Mouse (Mus musculus) midbrain, embryonic 14.5 days (tissue): ENCODE data around the gene Baiap2l1. TPM values are rescaled to one million over a fixed set of nuclear protein-coding genes. Genes with fewer than 3 reads are reported as not detected.

Experiments used
- ATAC-seq: fragments of 200-750 bp; cut with Nextera tagmentation; 2 replicates; pipeline ENCODE4 v1.8.0; 2017; ENCODE audit warnings: moderate number of reproducible peaks, moderate library complexity; ENCODE audit not compliant: low FRiP score, low TSS enrichment
- DNase-seq: peaks from one replicate; pipeline ENCODE4 v3.0.0-alpha.2; 2015
- H3K27ac ChIP-seq: fragments of 300-500 bp; sonication (generic); replicated peaks from 2 replicates; pipeline ENCODE4 v1.5.1; 2014; ENCODE audit warnings: mild to moderate bottlenecking, low read depth, low read length, moderate library complexity
- H3K27me3 ChIP-seq: fragments of 300-500 bp; sonication (generic); 2 replicates; pipeline ENCODE4 v1.6.1; 2014; ENCODE audit warnings: low read length, control low read depth, mixed read lengths; ENCODE audit not compliant: control insufficient read depth, insufficient read depth
- H3K36me3 ChIP-seq: fragments of 300-500 bp; sonication (generic); 2 replicates; pipeline ENCODE4 v1.6.1; 2014; ENCODE audit warnings: low read length, control low read depth; ENCODE audit not compliant: control insufficient read depth, insufficient read depth
- H3K4me1 ChIP-seq: fragments of 300-500 bp; sonication (generic); 2 replicates; pipeline ENCODE4 v1.6.1; 2014; ENCODE audit warnings: mild to moderate bottlenecking, antibody characterized with exemption, low read length, control low read depth; ENCODE audit not compliant: control insufficient read depth, insufficient read depth
- H3K4me2 ChIP-seq: fragments of 300-500 bp; sonication (generic); 2 replicates; pipeline ENCODE4 v1.6.1; 2014; ENCODE audit warnings: mild to moderate bottlenecking, low read length, moderate library complexity
- H3K4me3 ChIP-seq: fragments of 300-500 bp; sonication (generic); replicated peaks from 2 replicates; pipeline ENCODE4 v1.5.1; 2014; ENCODE audit warnings: low read depth, low read length
- H3K9ac ChIP-seq: fragments of 300-500 bp; sonication (generic); replicated peaks from 2 replicates; pipeline ENCODE4 v1.6.1; 2014; ENCODE audit warnings: mild to moderate bottlenecking, low read length, moderate library complexity
- H3K9me3 ChIP-seq: fragments of 300-500 bp; sonication (generic); 2 replicates; pipeline ENCODE4 v1.6.1; 2016; ENCODE audit warnings: low read length, control low read depth, mixed read lengths; ENCODE audit not compliant: control insufficient read depth
- WGBS: fragments of 180-500 bp; shearing (Covaris S2); extraction: QIAGEN DNeasy Blood & Tissue Kit; methylation state at CpG from one replicate; pipeline ENCODE4 v1.1.7; 2014; 5-methylcytosine and 5-hydroxymethylcytosine counted together
- polyA plus RNA-seq: library from polyadenylated mRNA; unstranded; fragments of >200 nt; fragmentation: Nextera tagmentation; extraction: Ambion mirVana; gene quantifications from 2 replicates; pipeline ENCODE4 v1.2.1, GENCODE M21; 2014

Baiap2l1 gene
- polyA plus RNA-seq, 1 experiment from 2014 or later, result 1.1 TPM

GRCm38 (mm10) chr5:144271772-144272171 lies 86.1 kb downstream of the Baiap2l1 start:
- no peak overlapping the region for H3K4me2 ChIP-seq
- no peak for DNase-seq
- H3K4me3 ChIP-seq, result no peak overlapping the region
- H3K27me3 ChIP-seq, result no peaks in the 10 kb centered on the region
- H3K27ac ChIP-seq, result no peak overlapping the region
- H3K9ac ChIP-seq, result no peak overlapping the region
- H3K9me3 ChIP-seq, result no peaks in the 10 kb centered on the region
- no peaks in the 10 kb centered on the region for H3K4me1 ChIP-seq
- peaks cover 9% of the 10 kb centered on the region for H3K36me3 ChIP-seq
- no peak for ATAC-seq
- WGBS, result 83% methylated on average over 5 of the region's 5 CpGs

- 83% methylated on average over 3 of the region's 3 CpGs for WGBS
- no peak overlapping the region for H3K9ac ChIP-seq
- H3K9me3 ChIP-seq, result no peaks in the 10 kb centered on the region
- no peak for DNase-seq
- no peak overlapping the region for H3K4me2 ChIP-seq
- H3K27ac ChIP-seq, result no peak overlapping the region
- ATAC-seq, result no peak
- peaks cover 16% of the 10 kb centered on the region for H3K36me3 ChIP-seq
- H3K4me1 ChIP-seq, result no peaks in the 10 kb centered on the region
- no peaks in the 10 kb centered on the region for H3K27me3 ChIP-seq
- H3K4me3 ChIP-seq, result no peak overlapping the region
These were observed 86.8 kb downstream of the Baiap2l1 start for GRCm38 (mm10) chr5:144271118-144271517.

- H3K4me3 ChIP-seq, result no peak overlapping the region
- H3K27ac ChIP-seq, result no peak overlapping the region
- ATAC-seq (no peak), DNase-seq (no peak)
- no peak overlapping the region for H3K4me2 ChIP-seq
- H3K36me3 ChIP-seq, result peaks cover 18% of the 10 kb centered on the region
- no peak overlapping the region for H3K9ac ChIP-seq
- no peaks in the 10 kb centered on the region for H3K4me1 ChIP-seq
- WGBS, result 93% methylated on average over 8 of the region's 8 CpGs
- H3K27me3 ChIP-seq, result no peaks in the 10 kb centered on the region
- no peaks in the 10 kb centered on the region for H3K9me3 ChIP-seq
These were observed 87.5 kb downstream of the Baiap2l1 start for GRCm38 (mm10) chr5:144270420-144270819.

- H3K4me1 ChIP-seq, result no peaks in the 10 kb centered on the region
- 89% methylated on average over 7 of the region's 7 CpGs for WGBS
- H3K9me3 ChIP-seq, result no peaks in the 10 kb centered on the region
- no peak for ATAC-seq
- H3K9ac ChIP-seq, result no peak overlapping the region
- DNase-seq, result no peak
- H3K4me2 ChIP-seq, result no peak overlapping the region
- H3K27ac ChIP-seq, result no peak overlapping the region
- H3K36me3 ChIP-seq, result peaks cover 22% of the 10 kb centered on the region
- no peak overlapping the region for H3K4me3 ChIP-seq
- H3K27me3 ChIP-seq, result no peaks in the 10 kb centered on the region
These were observed 88.0 kb downstream of the Baiap2l1 start for GRCm38 (mm10) chr5:144269926-144270325.

GRCm38 (mm10) chr5:144267535-144268241 lies 90.2 kb downstream of the Baiap2l1 start:
- H3K4me1 ChIP-seq, result no peaks in the 10 kb centered on the region
- no peaks in the 10 kb centered on the region for H3K9me3 ChIP-seq
- H3K4me2 ChIP-seq, result no peak overlapping the region
- no peak overlapping the region for H3K9ac ChIP-seq
- ATAC-seq (no peak), DNase-seq (no peak)
- no peaks in the 10 kb centered on the region for H3K27me3 ChIP-seq
- H3K4me3 ChIP-seq, result no peak overlapping the region
- no peak overlapping the region for H3K27ac ChIP-seq
- peaks cover 37% of the 10 kb centered on the region for H3K36me3 ChIP-seq
- 85% methylated on average over 8 of the region's 8 CpGs for WGBS

GRCm38 (mm10) chr5:144263496-144263895 lies 94.4 kb downstream of the Baiap2l1 start:
- Histone ChIP-seq H3K27ac (no peak overlapping the region), H3K9me3 (no peaks in the 10 kb centered on the region), H3K4me2 (no peak overlapping the region), H3K27me3 (no peaks in the 10 kb centered on the region), H3K4me1 (peaks cover 13% of the 10 kb centered on the region), H3K9ac (no peak overlapping the region), H3K4me3 (no peak overlapping the region), H3K36me3 (peaks cover 59% of the 10 kb centered on the region)
- DNase-seq (no peak), ATAC-seq (no peak)
- 93% methylated on average over 13 of the region's 13 CpGs for WGBS

GRCm38 (mm10) chr5:144263082-144263481 lies 94.8 kb downstream of the Baiap2l1 start:
- Histone ChIP-seq H3K27ac (no peak overlapping the region), H3K27me3 (no peaks in the 10 kb centered on the region), H3K9me3 (no peaks in the 10 kb centered on the region), H3K9ac (no peak overlapping the region), H3K36me3 (peaks cover 55% of the 10 kb centered on the region), H3K4me1 (peaks cover 17% of the 10 kb centered on the region), H3K4me2 (no peak overlapping the region), H3K4me3 (no peak overlapping the region)
- DNase-seq (no peak), ATAC-seq (no peak)
- WGBS, result 87% methylated on average over 9 of the region's 9 CpGs

- Histone ChIP-seq H3K4me3 (no peak overlapping the region), H3K27ac (no peak overlapping the region), H3K36me3 (peaks cover 50% of the 10 kb centered on the region), H3K9ac (no peak overlapping the region), H3K4me1 (peaks cover 29% of the 10 kb centered on the region), H3K27me3 (no peaks in the 10 kb centered on the region), H3K9me3 (no peaks in the 10 kb centered on the region), H3K4me2 (no peak overlapping the region)
- DNase-seq (no peak), ATAC-seq (no peak)
- 96% methylated on average over 5 of the region's 5 CpGs for WGBS
These were observed 96.1 kb downstream of the Baiap2l1 start for GRCm38 (mm10) chr5:144261829-144262228.

- no peak overlapping the region for H3K9ac ChIP-seq
These were observed 96.6 kb downstream of the Baiap2l1 start for GRCm38 (mm10) chr5:144261309-144261708.

More at GRCm38 (mm10) chr5:144261309-144261708, 96.6 kb downstream of the Baiap2l1 start:
- DNase-seq (no peak), ATAC-seq (no peak)
- 85% methylated on average over 9 of the region's 9 CpGs for WGBS
- no peaks in the 10 kb centered on the region for H3K27me3 ChIP-seq
- no peaks in the 10 kb centered on the region for H3K9me3 ChIP-seq
- H3K4me1 ChIP-seq, result peaks cover 34% of the 10 kb centered on the region
- no peak overlapping the region for H3K4me2 ChIP-seq
- no peak overlapping the region for H3K27ac ChIP-seq
- H3K4me3 ChIP-seq, result no peak overlapping the region
- H3K36me3 ChIP-seq, result peaks cover 45% of the 10 kb centered on the region
